Mouse (Mus musculus): ENCODE results near the gene Sap30l. TPM values are rescaled to one million over a fixed set of nuclear protein-coding genes. Genes with fewer than 3 reads are reported as not detected.
A peak's percentile ranks its signal among the peaks of the same experiment; 100 is the strongest.

The Sap30l gene
- polyA plus RNA-seq, 1 experiment from 2014 or later, result 10.5 TPM

DNA sequence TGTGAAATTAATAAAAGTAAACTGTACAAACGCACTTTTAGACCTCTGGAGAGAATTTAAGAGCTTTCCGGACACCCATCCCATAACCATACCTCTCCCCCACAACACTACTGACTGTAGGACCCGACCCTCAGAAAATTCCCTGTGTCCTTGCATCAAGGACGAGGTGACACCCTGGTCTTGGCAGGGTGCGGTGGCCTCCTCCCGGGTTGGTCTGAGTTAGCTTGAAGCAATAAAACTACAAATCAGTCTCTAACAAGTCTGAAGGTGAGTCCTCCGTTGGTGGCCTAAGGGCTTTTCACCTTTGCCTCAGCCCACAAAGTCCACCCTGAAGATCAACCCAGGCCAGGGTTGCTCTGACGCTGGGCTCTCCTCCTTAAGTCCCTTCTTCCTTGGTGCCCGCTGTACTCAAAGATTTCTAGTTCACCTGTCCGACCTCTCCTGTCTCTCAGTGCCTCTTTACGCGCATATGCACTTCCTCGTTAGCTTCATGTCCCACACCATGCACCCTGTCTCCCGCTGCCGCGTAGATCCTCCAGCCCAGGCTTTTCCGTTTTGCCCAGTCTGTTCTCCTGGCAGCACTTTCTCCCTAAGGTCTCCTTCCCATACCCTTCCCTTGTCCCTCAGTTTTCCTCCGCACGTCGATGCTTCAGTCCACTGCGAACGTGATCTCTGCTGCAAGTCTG, 1.0 kb upstream of the Sap30l start:
- H3K9me3 ChIP-seq, result no peaks in the 10 kb centered on the region
- peak overlapping the region; percentile 93 for H3K9ac ChIP-seq
- peak overlapping the region; percentile 93 for H3K4me3 ChIP-seq
- H3K4me1 ChIP-seq, result peaks cover 26% of the 10 kb centered on the region
- H3K4me2 ChIP-seq, result peak overlapping the region; percentile 93
- no peak for ATAC-seq (ENCODE audit: insufficient number of reproducible peaks, insufficient read depth, low FRiP score, low TSS enrichment, low read depth)
- peak overlapping the region; percentile 55 for H3K27ac ChIP-seq
- no peaks in the 10 kb centered on the region for H3K36me3 ChIP-seq
- no peaks in the 10 kb centered on the region for H3K27me3 ChIP-seq
- 13% methylated on average over 22 of the region's 22 CpGs for WGBS

DNA sequence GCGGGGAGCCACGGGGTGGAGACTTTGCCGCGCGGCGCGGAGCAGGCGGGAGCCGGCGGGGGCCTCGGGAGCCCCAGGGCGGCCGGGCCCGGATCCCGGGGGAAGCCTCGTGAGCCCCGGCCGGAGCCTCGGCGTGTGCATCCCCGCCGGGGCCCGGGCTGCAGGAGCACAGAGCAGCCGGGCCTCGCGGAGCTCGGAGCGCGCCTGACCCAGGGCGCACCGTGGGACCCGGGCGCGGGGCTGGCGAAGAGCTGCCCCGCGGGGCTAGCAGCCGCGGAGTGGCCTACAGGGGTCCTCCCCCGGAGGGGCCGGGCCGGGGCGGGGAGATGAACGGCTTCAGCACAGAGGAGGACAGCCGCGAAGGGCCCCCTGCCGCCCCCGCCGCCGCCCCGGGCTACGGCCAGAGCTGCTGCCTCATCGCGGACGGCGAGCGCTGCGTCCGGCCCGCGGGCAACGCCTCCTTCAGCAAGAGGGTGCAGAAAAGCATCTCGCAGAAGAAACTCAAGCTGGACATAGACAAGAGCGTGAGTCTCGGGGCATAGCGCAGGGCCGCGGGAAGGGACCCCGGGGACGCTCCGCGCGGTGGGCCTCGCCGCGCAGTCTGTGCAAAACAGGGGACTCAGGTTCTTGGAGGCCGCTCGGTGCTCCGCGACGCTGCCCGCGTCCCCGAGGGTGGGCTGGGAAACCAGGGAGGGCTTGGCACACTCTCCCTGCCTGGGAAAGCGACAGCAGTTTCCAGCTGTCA, 501 bp downstream of the Sap30l start:
- ATAC-seq (ENCODE audit: insufficient number of reproducible peaks, insufficient read depth, low FRiP score, low TSS enrichment, low read depth), result peak; percentile 68
- Histone ChIP-seq H3K9me3 (no peaks in the 10 kb centered on the region), H3K4me3 (peak overlapping the region; percentile 93), H3K9ac (peak overlapping the region; percentile 93), H3K27ac (peak overlapping the region; percentile 51), H3K27me3 (no peaks in the 10 kb centered on the region), H3K36me3 (peaks cover 13% of the 10 kb centered on the region), H3K4me1 (peaks cover 26% of the 10 kb centered on the region), H3K4me2 (peak overlapping the region; percentile 93)
- under 1% methylated on average over 64 of the region's 85 CpGs for WGBS

- WGBS, result under 1% methylated on average over 18 of the region's 18 CpGs
- no peak for ATAC-seq (ENCODE audit: insufficient number of reproducible peaks, insufficient read depth, low FRiP score, low TSS enrichment, low read depth)
- Histone ChIP-seq H3K36me3 (peaks cover 15% of the 10 kb centered on the region), H3K27ac (peak overlapping the region; percentile 51; the same call in 1 of the 2 replicates), H3K4me2 (peak overlapping the region; percentile 93), H3K27me3 (no peaks in the 10 kb centered on the region), H3K4me1 (peaks cover 26% of the 10 kb centered on the region), H3K9me3 (no peaks in the 10 kb centered on the region), H3K9ac (peak overlapping the region; percentile 93), H3K4me3 (peak overlapping the region; percentile 93)
Measured at GRCm38 (mm10) chr11:57802511-57802870, 1.1 kb downstream of the Sap30l start.

GRCm38 (mm10) chr11:57805047-57805446, 3.6 kb downstream of the Sap30l start:
- ATAC-seq (ENCODE audit: insufficient number of reproducible peaks, insufficient read depth, low FRiP score, low TSS enrichment, low read depth), result no peak
- no peaks in the 10 kb centered on the region for H3K9me3 ChIP-seq
- WGBS, result 74% methylated on average over 3 of the region's 3 CpGs
- no peak overlapping the region for H3K4me2 ChIP-seq
- H3K27ac ChIP-seq, result no peak overlapping the region
- no peak overlapping the region for H3K9ac ChIP-seq
- peaks cover 36% of the 10 kb centered on the region for H3K36me3 ChIP-seq
- H3K4me1 ChIP-seq, result peaks cover 25% of the 10 kb centered on the region
- no peak overlapping the region for H3K4me3 ChIP-seq
- H3K27me3 ChIP-seq, result no peaks in the 10 kb centered on the region

GRCm38 (mm10) chr11:57809017-57809731, 7.7 kb downstream of the Sap30l start:
- no peaks in the 10 kb centered on the region for H3K9me3 ChIP-seq
- no peak for ATAC-seq (ENCODE audit: insufficient number of reproducible peaks, insufficient read depth, low FRiP score, low TSS enrichment, low read depth)
- no peaks in the 10 kb centered on the region for H3K27me3 ChIP-seq
- no peak overlapping the region for H3K4me3 ChIP-seq
- no peak overlapping the region for H3K9ac ChIP-seq
- WGBS, result 91% methylated on average over 17 of the region's 17 CpGs
- H3K27ac ChIP-seq, result no peak overlapping the region
- H3K4me2 ChIP-seq, result no peak overlapping the region
- peaks cover 64% of the 10 kb centered on the region for H3K36me3 ChIP-seq
- H3K4me1 ChIP-seq, result no peaks in the 10 kb centered on the region

GRCm38 (mm10) chr11:57809732-57810098, 8.3 kb downstream of the Sap30l start:
- 91% methylated on average over 8 of the region's 8 CpGs for WGBS
- Histone ChIP-seq H3K36me3 (peaks cover 64% of the 10 kb centered on the region), H3K9me3 (no peaks in the 10 kb centered on the region), H3K27ac (no peak overlapping the region), H3K4me2 (no peak overlapping the region), H3K9ac (no peak overlapping the region), H3K27me3 (no peaks in the 10 kb centered on the region), H3K4me3 (no peak overlapping the region), H3K4me1 (no peaks in the 10 kb centered on the region)
- ATAC-seq (ENCODE audit: insufficient number of reproducible peaks, insufficient read depth, low FRiP score, low TSS enrichment, low read depth), result no peak

DNA sequence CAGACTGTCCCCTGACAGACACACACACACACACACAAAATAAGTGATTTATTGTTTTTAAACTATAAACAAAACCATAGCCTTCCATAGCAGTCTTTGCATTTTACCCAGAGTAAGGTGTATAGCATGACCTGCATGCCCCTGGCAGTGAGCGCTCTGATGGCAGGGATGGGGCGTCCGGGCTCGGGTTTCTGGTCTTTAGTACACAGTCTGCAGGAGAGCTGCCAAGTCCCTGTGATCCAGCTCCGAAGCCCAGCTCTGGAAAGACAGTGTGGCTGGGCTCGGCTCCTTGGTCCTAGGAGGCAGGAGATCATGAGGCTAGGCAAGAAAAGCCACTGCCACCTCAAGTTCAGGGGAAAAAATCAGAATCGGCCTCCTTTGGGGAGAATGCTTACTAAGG, 9.6 kb downstream of the Sap30l start:
- no peak overlapping the region for H3K4me3 ChIP-seq
- no peaks in the 10 kb centered on the region for H3K4me1 ChIP-seq
- H3K9me3 ChIP-seq, result no peaks in the 10 kb centered on the region
- WGBS, result 75% methylated on average over 7 of the region's 7 CpGs
- H3K9ac ChIP-seq, result no peak overlapping the region
- no peak overlapping the region for H3K27ac ChIP-seq
- ATAC-seq (ENCODE audit: insufficient number of reproducible peaks, insufficient read depth, low FRiP score, low TSS enrichment, low read depth), result no peak
- peaks cover 61% of the 10 kb centered on the region for H3K36me3 ChIP-seq
- H3K4me2 ChIP-seq, result no peak overlapping the region
- H3K27me3 ChIP-seq, result no peaks in the 10 kb centered on the region

- 94% methylated on average over 8 of the region's 8 CpGs for WGBS
- no peak for ATAC-seq (ENCODE audit: insufficient number of reproducible peaks, insufficient read depth, low FRiP score, low TSS enrichment, low read depth)
- H3K36me3 ChIP-seq, result peaks cover 51% of the 10 kb centered on the region
Measured at GRCm38 (mm10) chr11:57812212-57812611, 10.8 kb downstream of the Sap30l start.

DNA sequence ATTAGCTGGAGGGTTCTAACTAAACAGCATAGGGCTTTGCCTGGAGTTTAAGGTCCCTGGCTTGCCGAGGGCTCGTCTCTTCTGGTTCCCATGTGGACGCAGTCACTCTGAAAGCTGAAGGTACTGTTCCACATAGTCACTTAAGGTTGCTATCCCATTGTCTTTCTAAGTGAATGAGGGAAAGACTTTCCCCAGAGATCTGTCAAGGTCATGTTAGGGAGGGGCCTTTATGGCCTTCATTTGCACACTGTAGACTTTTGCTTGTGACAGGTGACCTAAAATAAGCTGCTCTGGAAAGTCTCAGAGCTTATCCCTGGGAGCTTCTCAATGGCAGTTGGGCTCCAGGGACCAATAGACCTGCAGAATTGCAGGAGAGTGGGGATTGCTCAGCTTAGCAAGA, 12.2 kb downstream of the Sap30l start:
- ATAC-seq (ENCODE audit: insufficient number of reproducible peaks, insufficient read depth, low FRiP score, low TSS enrichment, low read depth), result no peak
- no peaks in the 10 kb centered on the region for H3K27me3 ChIP-seq
- no peak overlapping the region for H3K4me3 ChIP-seq
- no peak overlapping the region for H3K27ac ChIP-seq
- peaks cover 42% of the 10 kb centered on the region for H3K36me3 ChIP-seq
- no peak overlapping the region for H3K4me2 ChIP-seq
- 92% methylated on average over 3 of the region's 3 CpGs for WGBS
- no peaks in the 10 kb centered on the region for H3K9me3 ChIP-seq
- H3K4me1 ChIP-seq, result no peaks in the 10 kb centered on the region
- H3K9ac ChIP-seq, result no peak overlapping the region

More at GRCm38 (mm10) chr11:57812212-57812611, 10.8 kb downstream of the Sap30l start:
- no peak overlapping the region for H3K27ac ChIP-seq
- no peaks in the 10 kb centered on the region for H3K9me3 ChIP-seq
- no peak overlapping the region for H3K9ac ChIP-seq
- no peak overlapping the region for H3K4me2 ChIP-seq
- no peaks in the 10 kb centered on the region for H3K4me1 ChIP-seq
- H3K4me3 ChIP-seq, result no peak overlapping the region
- H3K27me3 ChIP-seq, result no peaks in the 10 kb centered on the region

DNA sequence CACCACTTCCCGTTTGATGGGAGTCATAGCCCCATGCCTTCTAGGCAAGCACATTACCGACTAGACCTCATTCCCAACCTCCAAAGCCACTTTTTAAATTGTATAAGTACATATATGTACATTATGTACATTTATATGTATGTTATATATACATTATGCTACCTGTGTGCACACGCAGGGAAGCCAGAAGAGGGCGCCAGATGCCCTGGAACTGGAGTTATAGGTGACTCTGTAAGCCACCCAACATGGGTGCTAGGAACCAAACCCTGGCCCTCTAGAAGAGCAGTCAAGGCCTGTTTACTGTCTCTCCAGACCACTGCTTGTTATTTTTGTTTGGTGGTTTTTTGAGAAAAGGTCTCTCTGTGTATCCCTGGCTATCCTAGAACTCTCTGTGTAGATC, 16.8 kb downstream of the Sap30l start:
- Histone ChIP-seq H3K4me2 (no peak overlapping the region), H3K36me3 (0 out of 2 replicates have a peak, but pooled peaks cover under 1% of the 10 kb centered on the region), H3K27me3 (no peaks in the 10 kb centered on the region), H3K4me1 (no peaks in the 10 kb centered on the region), H3K4me3 (no peak overlapping the region), H3K9me3 (no peaks in the 10 kb centered on the region), H3K27ac (no peak overlapping the region), H3K9ac (no peak overlapping the region)
- WGBS, result 88% methylated on average over 4 of the region's 4 CpGs
- no peak for ATAC-seq (ENCODE audit: insufficient number of reproducible peaks, insufficient read depth, low FRiP score, low TSS enrichment, low read depth)

- 0 out of 2 replicates have a peak, but pooled peaks have one; percentile 26 for ATAC-seq (ENCODE audit: insufficient number of reproducible peaks, insufficient read depth, low FRiP score, low TSS enrichment, low read depth)
- H3K4me1 ChIP-seq, result no peaks in the 10 kb centered on the region
- no peaks in the 10 kb centered on the region for H3K9me3 ChIP-seq
- H3K27ac ChIP-seq, result no peak overlapping the region
- H3K9ac ChIP-seq, result no peak overlapping the region
- H3K27me3 ChIP-seq, result peaks cover 13% of the 10 kb centered on the region
- H3K36me3 ChIP-seq, result no peaks in the 10 kb centered on the region
- H3K4me3 ChIP-seq, result no peak overlapping the region
- no peak overlapping the region for H3K4me2 ChIP-seq
- 28% methylated on average over 9 of the region's 9 CpGs for WGBS
Measured at GRCm38 (mm10) chr11:57819999-57820581, 18.7 kb downstream of the Sap30l start.

Data from embryonic facial prominence, embryonic 13.5 days (tissue).